Mouse (Mus musculus) erythroblast, embryonic 14.5 days (primary cell): ENCODE measurements around the gene Pum2.

ENCODE experiments used
- GATA1 ChIP-seq: IDR thresholded peaks from 2 replicates; pipeline ENCODE4 v1.6.1; 2012; ENCODE audit warnings: low read length, inconsistent platforms, mixed read lengths
- TAL1 ChIP-seq: IDR thresholded peaks from 3 replicates; pipeline ENCODE4 v1.6.1; 2012; ENCODE audit warnings: low read length, inconsistent platforms, mixed read lengths

DNA sequence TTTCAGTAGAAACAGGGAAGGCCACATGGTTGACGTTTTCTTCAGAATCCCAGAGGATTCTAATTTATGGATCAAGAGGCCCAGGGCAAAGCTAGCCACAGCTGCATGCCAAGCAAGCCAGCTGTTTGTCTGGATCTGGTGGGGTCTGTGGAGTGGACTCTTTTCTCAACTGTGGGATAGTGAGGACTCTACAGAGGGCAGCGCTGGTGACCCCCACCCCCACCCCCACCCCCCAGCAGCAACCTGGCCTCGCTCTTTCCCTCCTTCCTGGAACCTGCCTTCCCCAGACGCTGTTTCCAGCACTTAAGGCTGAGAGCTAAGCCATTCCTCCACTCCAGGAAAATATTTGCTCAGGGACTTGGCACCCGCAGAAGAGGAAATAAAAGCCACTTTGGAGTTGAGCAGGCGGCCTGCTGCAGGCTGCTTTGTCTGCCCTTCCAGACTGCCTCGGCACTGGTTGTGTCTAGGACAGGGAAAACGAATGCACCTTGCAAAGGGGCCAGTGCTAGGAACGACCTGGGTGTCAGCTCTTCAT is 124.6 kb downstream of the Pum2 start:
- TF ChIP-seq GATA1, result no peak
- no peak for TF ChIP-seq TAL1
